Mouse (Mus musculus) MEL (cell line): Measurements from ENCODE around the gene Igdcc3. TPM values are rescaled to one million over a fixed set of nuclear protein-coding genes. Genes with fewer than 3 reads are reported as not detected.

Source experiments
- DNase-seq: peaks from one replicate; pipeline ENCODE4 v3.0.0; 2011; ENCODE audit warnings: low read depth, low spot score
- H3K27ac ChIP-seq: 2 replicates; pipeline ENCODE4 v1.5.1; 2012; ENCODE audit warnings: low read depth, mild to moderate bottlenecking, control low read depth, low read length, moderate library complexity; ENCODE audit not compliant: control insufficient read depth
- H3K27me3 ChIP-seq, 2 experiments: fragments of 150-350 bp in 1 of 2; sonication (generic) in 1 of 2; 2 replicates each; pipeline ENCODE4 v1.6.1; 2012; ENCODE audit warnings: low read length in 2 of 2, mild to moderate bottlenecking in 2 of 2, improper control_type of control experiment in 1 of 2, moderate library complexity in 1 of 2; ENCODE audit not compliant: insufficient read depth in 2 of 2, control insufficient read depth in 1 of 2
- H3K36me3 ChIP-seq, 2 experiments: 2 replicates each; pipeline ENCODE4 v1.6.1; 2012 to 2014; ENCODE audit warnings: low read length in 2 of 2, improper control_type of control experiment in 1 of 2, inconsistent platforms in 1 of 2, mild to moderate bottlenecking in 1 of 2; ENCODE audit not compliant: insufficient read depth in 2 of 2, control insufficient read depth in 1 of 2
- H3K4me1 ChIP-seq, 2 experiments: fragments of 150-350 bp in 1 of 2; sonication (generic) in 1 of 2; 2 replicates each; pipeline ENCODE4 v1.6.1; 2012; ENCODE audit warnings: low read length in 2 of 2, improper control_type of control experiment in 1 of 2, mild to moderate bottlenecking in 1 of 2; ENCODE audit not compliant: insufficient read depth in 2 of 2, control insufficient read depth in 1 of 2
- H3K4me3 ChIP-seq, 2 experiments: fragments of 150-350 bp in 1 of 2; sonication (generic) in 1 of 2; 2 replicates each; pipeline ENCODE4 v1.5.1; 2012; ENCODE audit warnings: low read depth in 2 of 2, low read length in 2 of 2, mild to moderate bottlenecking in 2 of 2, moderate library complexity in 2 of 2, control low read depth in 1 of 2, improper control_type of control experiment in 1 of 2; ENCODE audit not compliant: control insufficient read depth in 1 of 2, insufficient read depth in 1 of 2
- H3K79me2 ChIP-seq: 2 replicates; pipeline ENCODE4 v1.6.1; 2012; ENCODE audit warnings: mild to moderate bottlenecking, low read length, moderate library complexity; ENCODE audit not compliant: control insufficient read depth, poor library complexity, insufficient read depth
- H3K9ac ChIP-seq: 2 replicates; pipeline ENCODE4 v1.6.1; 2012; ENCODE audit warnings: low read depth, mild to moderate bottlenecking, control low read depth, low read length, moderate library complexity; ENCODE audit not compliant: control insufficient read depth, poor library complexity, severe bottlenecking
- H3K9me3 ChIP-seq: fragments of 150-350 bp; sonication (generic); replicated peaks from 2 replicates; pipeline ENCODE4 v1.6.1; 2012; ENCODE audit warnings: mild to moderate bottlenecking, low read length, improper control_type of control experiment, moderate library complexity; ENCODE audit not compliant: insufficient read depth
- BHLHE40 ChIP-seq: IDR thresholded peaks from 2 replicates; pipeline ENCODE4 v1.6.1; 2012; ENCODE audit warnings: low read depth, mild to moderate bottlenecking, inconsistent platforms, low read length, improper control_type of control experiment, borderline replicate concordance
- CHD1 ChIP-seq: IDR thresholded peaks from 2 replicates; pipeline ENCODE4 v1.6.1; 2012; ENCODE audit warnings: low read depth, mild to moderate bottlenecking, inconsistent platforms, low read length, improper control_type of control experiment
- ELF1 ChIP-seq: IDR thresholded peaks from 2 replicates; pipeline ENCODE4 v1.6.1; 2014; ENCODE audit warnings: low read depth, mild to moderate bottlenecking, inconsistent platforms, low read length, improper control_type of control experiment, moderate library complexity
- ETS1 ChIP-seq: IDR thresholded peaks from 2 replicates; pipeline ENCODE4 v1.6.1; 2012; ENCODE audit warnings: low read depth, mild to moderate bottlenecking, inconsistent platforms, low read length, improper control_type of control experiment, moderate library complexity
- GABPA ChIP-seq: IDR thresholded peaks from 2 replicates; pipeline ENCODE4 v1.6.1; 2012; ENCODE audit warnings: low read depth, mild to moderate bottlenecking, inconsistent platforms, low read length, improper control_type of control experiment, moderate library complexity
- GATA1 ChIP-seq: IDR thresholded peaks from 2 replicates; pipeline ENCODE4 v1.6.1; 2011; ENCODE audit warnings: low read depth, low read length, improper control_type of control experiment
- JUND ChIP-seq: IDR thresholded peaks from 2 replicates; pipeline ENCODE4 v1.6.1; 2011; ENCODE audit warnings: low read depth, mild to moderate bottlenecking, improper control_type of control experiment, low read length
- MAX ChIP-seq: IDR thresholded peaks from 2 replicates; pipeline ENCODE4 v1.6.1; 2011; ENCODE audit warnings: low read length, improper control_type of control experiment
- MEF2A ChIP-seq: IDR thresholded peaks from 2 replicates; pipeline ENCODE4 v1.6.1; 2014; ENCODE audit warnings: low read depth, mild to moderate bottlenecking, inconsistent platforms, low read length, improper control_type of control experiment; ENCODE audit not compliant: poor library complexity, insufficient replicate concordance, severe bottlenecking; ENCODE audit errors: extremely low read depth
- MYC ChIP-seq: IDR thresholded peaks from 2 replicates; pipeline ENCODE4 v1.6.1; 2011; ENCODE audit warnings: low read depth, mild to moderate bottlenecking, low read length, improper control_type of control experiment, moderate library complexity
- POLR2A ChIP-seq, 2 experiments: IDR thresholded peaks; 2 replicates each; pipeline ENCODE4 v1.6.1; 2011 to 2012; ENCODE audit warnings: low read length in 2 of 2, mild to moderate bottlenecking in 2 of 2, control low read depth in 1 of 2, improper control_type of control experiment in 1 of 2, low read depth in 1 of 2, moderate library complexity in 1 of 2; ENCODE audit not compliant: control insufficient read depth in 1 of 2, insufficient read depth in 1 of 2, poor library complexity in 1 of 2
- POLR2AphosphoS5 ChIP-seq: IDR thresholded peaks from 2 replicates; pipeline ENCODE4 v1.6.1; 2012; ENCODE audit warnings: low read depth, borderline replicate concordance, mild to moderate bottlenecking, inconsistent platforms, low read length, moderate library complexity, mixed read lengths
- RAD21 ChIP-seq: IDR thresholded peaks from 2 replicates; pipeline ENCODE4 v1.6.1; 2011; ENCODE audit warnings: mild to moderate bottlenecking, low read depth, low read length, improper control_type of control experiment
- RCOR1 ChIP-seq: IDR thresholded peaks from 2 replicates; pipeline ENCODE4 v1.6.1; 2012; ENCODE audit warnings: low read depth, mild to moderate bottlenecking, inconsistent platforms, low read length, improper control_type of control experiment
- SIN3A ChIP-seq: IDR thresholded peaks from 2 replicates; pipeline ENCODE4 v1.6.1; 2012; ENCODE audit warnings: low read length, improper control_type of control experiment, inconsistent platforms
- SMC3 ChIP-seq: IDR thresholded peaks from 2 replicates; pipeline ENCODE4 v1.6.1; 2011; ENCODE audit warnings: low read depth, low read length, improper control_type of control experiment
- ZC3H11A ChIP-seq: IDR thresholded peaks from 2 replicates; pipeline ENCODE4 v1.6.1; 2012; ENCODE audit warnings: low read depth, mild to moderate bottlenecking, inconsistent platforms, low read length, improper control_type of control experiment
- ZMIZ1 ChIP-seq: IDR thresholded peaks from 2 replicates; pipeline ENCODE4 v1.6.1; 2012; ENCODE audit warnings: low read depth, mild to moderate bottlenecking, inconsistent platforms, low read length, improper control_type of control experiment, moderate library complexity
- polyA plus RNA-seq, 2 experiments: library from polyadenylated mRNA; stranded (reverse) in 1 of 2; unstranded in 1 of 2; fragments of >175 nt in 1 of 2; fragments of >200 nt in 1 of 2; gene quantifications; 2 replicates each; pipeline versions ENCODE4 v1.2.1 to v1.2.4; 2012; ENCODE audit warnings: low replicate concordance in 2 of 2, low read depth in 1 of 2; ENCODE audit not compliant: insufficient read length in 2 of 2, insufficient read depth in 1 of 2, missing spikeins in 1 of 2
- total RNA-seq: library from RNA; depleted of rRNA; stranded (reverse); fragments of 300-350 nt; gene quantifications from 2 replicates; pipeline ENCODE4 v1.2.3, GENCODE M21; 2012

Gene Igdcc3
- total and polyA plus RNA-seq, 3 experiments, result not detected

GRCm38 (mm10) chr9:65201381-65202164 is 60.6 kb downstream of the Igdcc3 start (continued):
- no peak for TF ChIP-seq CHD1
- TF ChIP-seq JUND, result no peak
- no peak for TF ChIP-seq RAD21

- no peaks in the 10 kb centered on the region for H3K9me3 ChIP-seq
- H3K4me1 ChIP-seq, result peaks cover 2 to 38% of the 10 kb centered on the region in 2 experiments; a peak in 3 of 4 replicates
- H3K79me2 ChIP-seq, result peaks cover 1% of the 10 kb centered on the region; the same call in 1 of the 2 replicates
- no peaks in the 10 kb centered on the region for H3K27me3 ChIP-seq
- H3K27ac ChIP-seq, result peak overlapping the region; percentile 99
- peak overlapping the region; percentile 49 to 76 for H3K4me3 ChIP-seq
- H3K36me3 ChIP-seq, result peaks cover 0 to 29% of the 10 kb centered on the region in 2 experiments; a peak in 2 of 4 replicates
- DNase-seq, result no peak
- TF ChIP-seq GABPA, result no peak
- no peak for TF ChIP-seq MEF2A
- TF ChIP-seq SMC3, result no peak
- no peak for TF ChIP-seq ELF1
- TF ChIP-seq MAX, result no peak
- TF ChIP-seq RCOR1, result no peak
- no peak for TF ChIP-seq BHLHE40
- TF ChIP-seq SIN3A, result no peak
- TF ChIP-seq MYC, result no peak
- no peak; a peak in 1 of 4 replicates for TF ChIP-seq POLR2A (IDR thresholded peaks at IDR 0.05; ENCODE audit: control insufficient read depth in 1 of 2, insufficient read depth in 1 of 2, low read depth in 1 of 2, low read length in 2 of 2, poor library complexity in 1 of 2)
- TF ChIP-seq ZC3H11A, result no peak
- TF ChIP-seq ZMIZ1, result no peak
- TF ChIP-seq GATA1, result no peak
- TF ChIP-seq POLR2AphosphoS5, result no peak
- no peak for TF ChIP-seq ETS1
- H3K9ac ChIP-seq, result peak overlapping the region; percentile 90
These were observed 61.3 kb downstream of the Igdcc3 start for GRCm38 (mm10) chr9:65202165-65202754.
